Mouse (Mus musculus) kidney, adult 2 months (tissue): ENCODE measurements around the gene Rdh16f1. TPM values are rescaled to one million over a fixed set of nuclear protein-coding genes. Genes with fewer than 3 reads are reported as not detected.
"Not testable (repeated sequence)": the region's sequence is repeated elsewhere in the genome, so short reads cannot be mapped to it uniquely, and the experiment has no call there.

Source experiments
- DNase-seq: peaks from one replicate; pipeline ENCODE4 v3.0.0; 2021
- H3K27ac ChIP-seq: fragments of 200-500 bp; 2 replicates; pipeline ENCODE4 v1.5.1; 2012; ENCODE audit warnings: low read depth, low read length, control low read depth, inconsistent platforms; ENCODE audit not compliant: insufficient read depth
- H3K27me3 ChIP-seq: fragments of 200-500 bp; replicated peaks from 2 replicates; pipeline ENCODE4 v1.6.1; 2012; ENCODE audit warnings: mild to moderate bottlenecking, moderate library complexity, low read length, inconsistent platforms; ENCODE audit not compliant: control insufficient read depth, insufficient read depth
- H3K36me3 ChIP-seq: fragments of 200-500 bp; 2 replicates; pipeline ENCODE4 v1.6.1; 2012; ENCODE audit warnings: mild to moderate bottlenecking, moderate library complexity, low read length, inconsistent platforms; ENCODE audit not compliant: control insufficient read depth, insufficient read depth
- H3K4me1 ChIP-seq: fragments of 200-500 bp; 2 replicates; pipeline ENCODE4 v1.6.1; 2011; ENCODE audit warnings: low read length; ENCODE audit not compliant: control insufficient read depth, insufficient read depth
- H3K4me3 ChIP-seq: fragments of 200-500 bp; 2 replicates; pipeline ENCODE4 v1.5.1; 2011; ENCODE audit warnings: mild to moderate bottlenecking, low read depth, low read length, control low read depth; ENCODE audit not compliant: insufficient read depth
- CTCF ChIP-seq: fragments of 200-500 bp; conservative IDR thresholded peaks from 2 replicates; pipeline ENCODE4 v1.5.1; 2011; ENCODE audit warnings: low read depth, mild to moderate bottlenecking, control low read depth, low read length, moderate library complexity, mixed read lengths; ENCODE audit not compliant: insufficient read depth, insufficient read length
- POLR2A ChIP-seq: fragments of 200-500 bp; IDR thresholded peaks from one replicate; pipeline ENCODE4 v1.6.1; 2011; ENCODE audit warnings: low read depth, low read length, control low read depth
- WGBS: fragments of 180-500 bp; shearing (Covaris S2); methylation state at CpG from one replicate; pipeline ENCODE4 v1.1.7; 2018; 5-methylcytosine and 5-hydroxymethylcytosine counted together
- polyA plus RNA-seq: library from polyadenylated mRNA; depleted of rRNA; stranded (reverse); fragments of >200 nt; gene quantifications from 2 replicates; pipeline ENCODE4 v1.2.3, GENCODE M21; 2012; rRNA removed

Gene Rdh16f1
- polyA plus RNA-seq, 1 experiment = 2.3 TPM

- Histone ChIP-seq H3K4me3 (no peak overlapping the region), H3K27ac (peak overlapping the region; percentile 4; the same call in 1 of the 2 replicates), H3K4me1 (peaks cover 13% of the 10 kb centered on the region), H3K27me3 (no peaks in the 10 kb centered on the region), H3K36me3 (no peaks in the 10 kb centered on the region)
- 14% methylated on average over 5 of the region's 5 CpGs for WGBS
- DNase-seq = peak; percentile 91
- no peak for TF ChIP-seq CTCF
- TF ChIP-seq POLR2A = no peak
Observed at GRCm38 (mm10) chr10:127835292-127835691, 75.7 kb downstream of the Rdh16f1 start.

- not testable (repeated sequence) for H3K4me3 ChIP-seq, H3K27me3 ChIP-seq, H3K27ac ChIP-seq, H3K36me3 ChIP-seq
- 64% methylated on average over 5 of the region's 5 CpGs for WGBS
- peaks cover 13% of the 10 kb centered on the region for H3K4me1 ChIP-seq
- DNase-seq = peak; percentile 89
Observed at GRCm38 (mm10) chr10:127837793-127838192, 78.2 kb downstream of the Rdh16f1 start.

- WGBS = 88% methylated on average over 2 of the region's 2 CpGs
- no peaks in the 10 kb centered on the region for H3K27me3 ChIP-seq
- H3K4me1 ChIP-seq = peaks cover 13% of the 10 kb centered on the region
- H3K36me3 ChIP-seq = no peaks in the 10 kb centered on the region
- H3K27ac ChIP-seq = no peak overlapping the region
- TF ChIP-seq POLR2A (no peak), CTCF (no peak)
- no peak for DNase-seq
- no peak overlapping the region for H3K4me3 ChIP-seq
Observed at GRCm38 (mm10) chr10:127838539-127838938, 79.0 kb downstream of the Rdh16f1 start.

GRCm38 (mm10) chr10:127840776-127841175 lies 81.2 kb downstream of the Rdh16f1 start:
- no peaks in the 10 kb centered on the region for H3K27me3 ChIP-seq
- TF ChIP-seq POLR2A (no peak), CTCF (no peak)
- H3K36me3 ChIP-seq = no peaks in the 10 kb centered on the region
- DNase-seq = no peak
- no peak overlapping the region for H3K4me3 ChIP-seq
- 89% methylated on average over 2 of the region's 2 CpGs for WGBS
- H3K27ac ChIP-seq = no peak overlapping the region
- H3K4me1 ChIP-seq = peaks cover 13% of the 10 kb centered on the region

Other genes starting within 250 kb of the Rdh16f1 start
- gene Ndufa4l2, start 244.8 kb upstream of the Rdh16f1 start, polyA plus RNA-seq = 24.4 and 27.4 TPM in 2 replicates
- gene Shmt2, start 237.3 kb upstream of the Rdh16f1 start, polyA plus RNA-seq = 232 and 274 TPM in 2 replicates
- 2.0 and 2.2 TPM in 2 replicates for gene Nxph4, start 225.2 kb upstream of the Rdh16f1 start, polyA plus RNA-seq
- 55.3 and 57.8 TPM in 2 replicates for gene Lrp1, start 138.6 kb upstream of the Rdh16f1 start, polyA plus RNA-seq
- 70.2 and 72.1 TPM in 2 replicates for gene Stat6, start 116.8 kb upstream of the Rdh16f1 start, polyA plus RNA-seq
- 2.3 and 2.5 TPM in 2 replicates for gene Nemp1, start 92.9 kb upstream of the Rdh16f1 start, polyA plus RNA-seq
- 17.9 and 18.6 TPM in 2 replicates for gene Nab2, start 91.2 kb upstream of the Rdh16f1 start, polyA plus RNA-seq
- 0.06 and 0.18 TPM in 2 replicates for gene Myo1a, start 54.6 kb upstream of the Rdh16f1 start, polyA plus RNA-seq
- gene Tac2, start 35.3 kb upstream of the Rdh16f1 start, polyA plus RNA-seq = 0.26 TPM in 1 of 2 replicates, not detected in the other
- gene Zbtb39, start 20.2 kb upstream of the Rdh16f1 start, polyA plus RNA-seq = 7.2 and 7.3 TPM in 2 replicates
- 8.1 and 9.7 TPM in 2 replicates for gene Gpr182, start 8.1 kb upstream of the Rdh16f1 start, polyA plus RNA-seq
- 1.1 and 1.3 TPM in 2 replicates for gene Rdh1, start 66 bp upstream of the Rdh16f1 start, polyA plus RNA-seq
- gene Rdh9, start 16.6 kb downstream of the Rdh16f1 start, polyA plus RNA-seq = 0.10 and 0.13 TPM in 2 replicates
- 61.2 and 67.5 TPM in 2 replicates for gene Rdh16, start 41.4 kb downstream of the Rdh16f1 start, polyA plus RNA-seq
- gene Rdh19, start 90.1 kb downstream of the Rdh16f1 start, polyA plus RNA-seq = 1.6 and 2.0 TPM in 2 replicates
- 391 and 483 TPM in 2 replicates for gene Rdh16f2, start 106.7 kb downstream of the Rdh16f1 start, polyA plus RNA-seq
- 0.20 and 0.31 TPM in 2 replicates for gene Rdh7, start 129.0 kb downstream of the Rdh16f1 start, polyA plus RNA-seq
- gene Sdr9c7, start 138.7 kb downstream of the Rdh16f1 start, polyA plus RNA-seq = 0.13 TPM in 1 of 2 replicates, not detected in the other
- not detected in 2 replicates for gene Hsd17b6, start 247.8 kb downstream of the Rdh16f1 start, polyA plus RNA-seq